Mouse (Mus musculus): ENCODE data around the gene Pfdn2.
A peak's percentile ranks its signal among the peaks of the same experiment; 100 is the strongest.

Pfdn2 gene

DNA sequence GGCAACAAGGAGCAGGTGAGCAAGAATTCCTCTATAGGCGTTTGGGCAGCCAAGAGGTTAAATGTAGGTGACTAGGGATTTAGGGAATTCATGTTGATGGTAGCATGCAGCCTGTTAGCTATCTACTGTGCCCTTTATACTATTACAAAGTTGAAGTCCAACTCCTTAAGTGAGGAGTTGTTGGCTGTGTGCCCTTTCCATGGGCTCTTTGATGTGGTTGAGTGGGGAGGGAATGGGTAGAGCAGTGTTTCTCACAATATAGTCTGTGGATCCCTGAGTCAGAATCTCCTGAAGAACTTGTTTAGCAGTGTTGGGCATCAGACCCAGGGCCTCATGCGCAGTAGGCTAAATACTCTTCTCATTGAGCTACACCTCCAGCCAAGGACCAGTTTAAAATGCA, 11.3 kb downstream of the Pfdn2 start:
- DNase-seq: no peak

DNA sequence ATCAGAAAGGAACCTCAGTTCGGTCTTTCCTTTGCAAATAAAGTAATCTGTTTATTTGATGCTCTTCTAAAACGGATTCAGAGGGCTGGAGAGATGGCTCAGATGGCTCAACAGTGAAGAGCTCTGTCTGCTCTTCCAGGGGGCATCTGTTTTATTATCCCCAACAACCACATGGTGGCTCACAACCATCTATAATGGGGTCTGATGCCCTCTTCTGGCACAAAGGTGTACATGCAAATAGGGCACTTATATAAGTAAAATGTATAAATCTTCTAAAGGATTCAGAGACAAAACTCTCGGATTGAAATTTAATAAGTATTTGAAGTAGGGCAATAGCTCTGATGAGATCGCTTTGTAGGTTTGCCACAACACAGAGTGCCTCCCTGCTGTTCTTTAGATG, 13.0 kb downstream of the Pfdn2 start:
- peak; percentile 44 to 47 for DNase-seq

- peak; percentile 49 to 65 for DNase-seq
Measured at GRCm38 (mm10) chr1:171360253-171360652, 14.8 kb downstream of the Pfdn2 start.

DNA sequence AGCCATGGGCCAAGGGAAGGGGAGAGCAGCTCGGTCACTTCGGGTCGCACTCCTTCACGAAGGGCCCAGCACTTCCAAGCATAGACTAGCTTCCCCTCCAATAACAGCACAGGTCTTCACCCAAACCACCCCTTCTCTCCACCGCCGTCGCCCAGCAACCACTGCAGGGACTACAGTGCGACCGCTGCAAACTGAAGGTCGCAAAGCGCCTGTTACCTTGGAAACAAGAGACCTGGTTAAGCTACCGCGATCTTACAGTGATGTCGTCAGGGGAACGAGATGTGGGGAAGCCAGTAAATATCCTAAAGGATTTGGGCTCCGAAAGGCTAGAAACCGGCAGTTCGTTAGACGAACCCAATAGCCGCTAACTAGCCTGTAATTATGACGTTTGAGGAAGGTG, 15.2 kb downstream of the Pfdn2 start, which contains the start of gene Klhdc9:
TSS of gene Klhdc9 (minus strand) at position 143 of the 400 bp plus-strand sequence.
- DNase-seq: peak; percentile 92 to 93

GRCm38 (mm10) chr1:171361106-171362103, 15.9 kb downstream of the Pfdn2 start:
- peak; percentile 86 to 88 for DNase-seq

DNA sequence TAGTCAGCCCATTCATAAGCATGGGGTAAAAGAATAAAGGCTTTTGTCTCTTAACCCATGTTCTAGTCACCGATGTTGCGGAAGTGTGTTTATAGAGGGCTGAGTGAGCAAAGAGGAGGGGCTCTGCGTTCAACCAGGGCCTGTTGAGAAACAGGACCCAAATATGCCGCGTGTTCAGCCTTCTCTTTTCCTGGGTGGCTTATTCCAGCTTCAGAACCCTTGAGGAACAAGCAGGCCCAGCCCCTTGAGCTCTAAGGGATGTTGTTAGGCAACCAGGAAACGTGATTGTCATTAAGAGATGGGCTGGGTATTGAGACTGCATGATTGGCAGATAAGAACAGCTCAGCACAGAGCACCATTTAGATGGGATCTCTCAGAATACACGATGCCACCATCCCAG, 20.5 kb downstream of the Pfdn2 start:
- DNase-seq: no peak

GRCm38 (mm10) chr1:171369845-171370556, 24.5 kb downstream of the Pfdn2 start, which contains the start of gene Nectin4:
Gene Nectin4 (plus strand): TSS chr1:171370099.
- no peak for DNase-seq

DNA sequence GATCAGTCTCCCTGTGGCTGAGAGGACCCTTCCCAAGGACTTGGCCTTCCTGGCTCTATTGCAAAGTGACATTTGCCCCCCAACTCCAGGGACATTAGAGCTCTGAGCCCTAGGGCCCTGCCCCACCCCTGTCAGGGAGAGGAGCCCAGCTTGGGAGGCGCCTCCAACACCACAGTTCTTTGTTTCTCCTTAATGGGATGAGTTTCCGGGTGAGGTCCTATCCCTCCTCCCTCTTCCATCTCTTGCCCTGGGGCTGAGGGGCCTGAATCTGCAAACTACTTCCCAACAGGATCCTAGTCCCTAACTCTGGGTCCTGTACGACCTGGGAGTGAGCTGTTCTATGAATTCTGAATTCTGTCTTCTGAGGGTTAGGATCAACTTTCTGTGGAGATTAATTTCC, 27.4 kb downstream of the Pfdn2 start:
- DNase-seq: no peak

DNA sequence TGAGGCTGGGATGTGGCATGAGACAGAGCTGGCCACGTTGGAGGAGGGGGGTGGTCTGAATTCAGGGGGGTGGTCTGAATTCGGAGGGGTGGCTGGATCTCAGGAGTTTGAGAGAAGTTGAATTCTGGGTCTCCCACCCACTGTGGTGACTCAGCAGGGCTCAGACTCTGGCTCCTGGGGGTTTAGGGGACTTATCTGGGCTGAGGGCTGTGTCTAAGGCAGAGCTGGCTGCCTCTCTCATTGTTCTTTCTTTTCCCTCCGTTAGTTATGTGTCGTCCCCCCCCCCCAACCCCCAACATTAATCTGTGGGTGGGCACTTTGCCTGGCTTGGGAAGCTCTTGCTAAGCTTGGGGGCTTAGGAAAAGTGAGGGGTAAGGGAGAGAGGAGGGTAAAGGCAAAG, 28.5 kb downstream of the Pfdn2 start:
- DNase-seq: no peak

- DNase-seq: no peak
Measured at GRCm38 (mm10) chr1:171375646-171376097, 30.2 kb downstream of the Pfdn2 start.

DNA sequence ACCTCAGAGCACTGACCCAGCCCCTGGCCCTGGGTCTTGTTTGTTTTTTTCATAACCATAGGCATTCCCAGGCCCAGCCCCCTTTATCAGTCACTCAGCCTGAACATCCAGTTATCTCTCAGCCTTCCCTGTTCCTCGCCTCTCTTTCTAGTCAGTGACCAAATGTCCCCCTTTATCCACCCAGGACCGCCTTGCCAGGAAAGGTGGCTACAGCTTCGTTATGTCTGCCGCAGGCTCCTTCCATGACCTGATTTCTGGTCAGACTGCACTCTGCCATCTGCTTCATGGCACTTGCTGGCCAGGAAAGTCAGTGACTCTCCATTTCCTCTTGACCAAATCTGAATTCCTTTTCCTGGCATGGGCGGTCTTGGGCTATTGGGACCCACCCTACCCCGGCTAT, 32.8 kb downstream of the Pfdn2 start:
- peak; percentile 54 for DNase-seq

GRCm38 (mm10) chr1:171379935-171380599, 34.6 kb downstream of the Pfdn2 start:
- DNase-seq: peak; percentile 74 to 85

GRCm38 (mm10) chr1:171382096-171382620, 36.7 kb downstream of the Pfdn2 start:
- no peak for DNase-seq

- DNase-seq: no peak
Measured at GRCm38 (mm10) chr1:171384361-171384760, 38.9 kb downstream of the Pfdn2 start.

GRCm38 (mm10) chr1:171385171-171385570, 39.7 kb downstream of the Pfdn2 start:
- DNase-seq: no peak

DNA sequence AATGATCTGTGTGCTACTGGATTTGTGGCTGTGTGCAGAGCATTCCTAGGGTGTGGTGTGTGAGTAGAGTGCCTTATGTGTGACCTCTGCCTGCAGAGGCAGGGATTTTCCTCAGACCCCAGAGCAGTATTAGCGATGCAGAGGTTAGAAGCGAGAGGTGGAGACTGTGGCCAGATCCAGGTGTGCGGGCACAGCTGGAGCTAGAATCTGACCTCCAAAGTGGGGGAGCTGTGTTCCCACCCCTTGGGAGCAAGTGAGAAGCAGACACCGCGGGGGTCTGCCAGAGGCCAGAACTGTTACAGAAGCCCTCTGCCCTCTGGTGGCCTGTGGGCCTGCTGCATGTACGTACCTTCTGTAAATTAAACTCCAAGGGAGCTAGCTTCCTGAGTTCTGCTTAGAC, 41.6 kb downstream of the Pfdn2 start:
- DNase-seq: peak; percentile 28 to 69

DNA sequence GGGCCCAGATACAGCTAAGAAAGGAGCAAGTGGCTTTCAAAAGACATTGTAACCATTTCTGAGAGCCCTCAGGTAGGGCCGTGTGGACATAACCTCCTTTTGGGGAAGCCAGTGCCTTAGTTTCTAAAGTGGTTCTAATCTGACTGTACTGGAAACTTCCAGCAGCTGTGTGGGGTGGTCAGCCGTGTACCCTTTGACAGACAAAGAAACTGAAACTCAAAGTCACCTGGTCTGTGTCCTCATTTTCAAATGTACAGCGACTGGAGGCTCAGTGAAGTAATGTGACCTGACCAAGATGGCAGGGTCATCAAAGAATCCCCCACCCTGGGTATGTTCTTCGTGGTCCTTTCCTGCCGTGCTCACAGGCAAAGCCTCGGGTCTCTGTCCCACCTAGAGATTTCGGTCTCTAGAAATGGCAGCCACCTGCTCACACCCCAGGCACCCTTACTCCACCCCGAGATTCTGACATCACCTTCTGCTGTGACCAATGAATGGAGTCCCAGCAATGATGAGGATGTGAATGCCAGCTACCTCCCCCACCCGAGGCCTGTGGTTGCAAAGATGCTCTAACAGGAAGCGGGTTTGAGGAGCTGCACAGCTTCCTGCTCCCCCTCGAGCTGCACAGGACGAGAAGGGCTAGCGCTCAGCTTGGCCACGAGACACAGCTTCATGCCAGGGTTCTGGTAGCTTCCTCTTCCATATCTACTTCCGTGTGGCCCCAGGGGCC, 43.1 kb downstream of the Pfdn2 start, which contains the start of gene Arhgap30:
TSS of gene Arhgap30 (plus strand) at position 579 of the 727 bp plus-strand sequence.
- DNase-seq: no peak

GRCm38 (mm10) chr1:171390101-171390500, 44.6 kb downstream of the Pfdn2 start:
- no peak for DNase-seq

GRCm38 (mm10) chr1:171401821-171402220, 56.4 kb downstream of the Pfdn2 start:
- DNase-seq: no peak

DNA sequence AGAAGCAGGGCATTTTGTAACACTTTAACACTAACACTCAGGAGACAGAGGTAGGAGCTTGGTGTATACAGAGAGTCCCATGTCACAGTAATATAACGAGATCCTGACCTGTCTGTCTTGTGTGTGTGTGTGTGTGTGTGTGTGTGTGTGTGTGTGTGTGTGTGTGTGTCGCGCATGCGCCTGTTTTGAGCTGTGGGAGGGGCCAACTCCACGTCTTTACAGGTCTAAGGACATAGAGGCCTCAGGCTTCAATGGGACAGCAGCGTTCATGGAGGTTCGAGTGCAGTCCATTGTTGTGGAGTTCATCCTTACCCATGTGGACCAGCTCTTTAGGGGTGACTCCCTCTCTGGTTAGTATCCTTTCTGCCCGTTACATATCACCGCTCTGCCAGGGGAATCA, 57.5 kb downstream of the Pfdn2 start:
- no peak for DNase-seq

GRCm38 (mm10) chr1:171407263-171407662, 61.8 kb downstream of the Pfdn2 start:
- no peak for DNase-seq
